Mouse (Mus musculus) C2C12 (cell line): ENCODE data around the gene Aip. TPM values are rescaled to one million over a fixed set of nuclear protein-coding genes. Genes with fewer than 3 reads are reported as not detected.

ENCODE experiments used
- H3K27me3 ChIP-seq: one replicate; pipeline ENCODE4 v1.6.1; 2011; ENCODE audit not compliant: control insufficient read depth, insufficient read depth, insufficient read length
- H3K36me3 ChIP-seq: one replicate; pipeline ENCODE4 v1.6.1; 2011; ENCODE audit not compliant: control insufficient read depth, insufficient read depth
- H3K4me3 ChIP-seq: one replicate; pipeline ENCODE4 v1.5.1; 2011; ENCODE audit warnings: mild to moderate bottlenecking, control low read depth; ENCODE audit not compliant: poor library complexity, insufficient read depth, severe bottlenecking
- H3K79me2 ChIP-seq: one replicate; pipeline ENCODE4 v1.6.1; 2011; ENCODE audit not compliant: control insufficient read depth, insufficient read depth
- H3K79me3 ChIP-seq: one replicate; pipeline ENCODE4 v1.6.1; 2011; ENCODE audit warnings: low read depth, control low read depth
- H3ac ChIP-seq: one replicate; pipeline ENCODE3; 2011; ENCODE audit warnings: low read depth; ENCODE audit not compliant: control insufficient read depth, insufficient read length
- CEBPB ChIP-seq: IDR thresholded peaks from one replicate; pipeline ENCODE4 v1.6.1; 2011; ENCODE audit warnings: low read depth, mild to moderate bottlenecking, control low read depth, moderate library complexity
- CTCF ChIP-seq: IDR thresholded peaks from one replicate; pipeline ENCODE4 v1.5.1; 2011; ENCODE audit not compliant: control insufficient read depth, insufficient read depth, insufficient read length
- FOSL1 ChIP-seq: IDR thresholded peaks from one replicate; pipeline ENCODE4 v1.8.0; 2011; ENCODE audit warnings: mild to moderate bottlenecking, low read length; ENCODE audit not compliant: poor library complexity, insufficient read depth, severe bottlenecking
- MAX ChIP-seq: IDR thresholded peaks from one replicate; pipeline ENCODE4 v1.6.1; 2011; ENCODE audit warnings: mild to moderate bottlenecking, control low read depth
- MYOD1 ChIP-seq: IDR thresholded peaks from one replicate; pipeline ENCODE4 v1.6.1; 2011; ENCODE audit warnings: low read depth; ENCODE audit not compliant: control insufficient read depth, insufficient read length
- MYOG ChIP-seq: IDR thresholded peaks from one replicate; pipeline ENCODE4 v1.6.1; 2011; ENCODE audit not compliant: control insufficient read depth, insufficient read length; ENCODE audit errors: extremely low read depth
- USF1 ChIP-seq: IDR thresholded peaks from one replicate; pipeline ENCODE4 v1.6.1; 2011; ENCODE audit warnings: low read depth, mild to moderate bottlenecking, control low read depth, moderate library complexity
- polyA plus RNA-seq: library from polyadenylated mRNA; unstranded; fragments of >200 nt; fragmentation: generic; extraction: Trizol; gene quantifications from one replicate; pipeline ENCODE4 v1.2.1, GENCODE M21; 2012; ENCODE audit warnings: missing spikeins

The Aip gene
- polyA plus RNA-seq, 1 experiment, result 208 TPM

DNA sequence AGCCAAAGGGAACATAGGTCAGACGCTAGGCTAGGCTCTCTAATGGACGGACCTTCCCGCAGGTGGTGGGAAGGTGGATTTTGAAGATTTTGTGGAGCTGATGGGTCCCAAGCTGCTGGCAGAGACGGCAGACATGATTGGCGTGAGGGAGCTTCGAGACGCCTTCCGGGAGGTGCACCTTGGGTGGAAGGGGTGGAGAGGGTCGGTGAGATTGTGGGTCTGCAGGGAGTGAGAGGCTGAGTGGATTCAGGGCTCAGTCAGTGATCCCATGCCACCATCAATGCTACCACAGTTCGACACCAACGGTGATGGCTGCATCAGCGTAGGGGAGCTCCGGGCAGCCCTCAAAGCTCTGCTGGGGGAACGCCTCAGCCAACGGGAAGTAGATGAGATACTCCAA, 39.5 kb downstream of the Aip start:
- no peak for TF ChIP-seq MAX
- no peak for TF ChIP-seq CEBPB
- no peak for TF ChIP-seq CTCF
- no peak for TF ChIP-seq USF1
- no peak for TF ChIP-seq MYOG
- TF ChIP-seq MYOD1, result no peak
- H3K4me3 ChIP-seq, result no peak overlapping the region
- H3K79me2 ChIP-seq, result no peaks in the 10 kb centered on the region
- no peak overlapping the region for H3ac ChIP-seq
- H3K79me3 ChIP-seq, result no peaks in the 10 kb centered on the region
- no peaks in the 10 kb centered on the region for H3K36me3 ChIP-seq
- no peaks in the 10 kb centered on the region for H3K27me3 ChIP-seq

DNA sequence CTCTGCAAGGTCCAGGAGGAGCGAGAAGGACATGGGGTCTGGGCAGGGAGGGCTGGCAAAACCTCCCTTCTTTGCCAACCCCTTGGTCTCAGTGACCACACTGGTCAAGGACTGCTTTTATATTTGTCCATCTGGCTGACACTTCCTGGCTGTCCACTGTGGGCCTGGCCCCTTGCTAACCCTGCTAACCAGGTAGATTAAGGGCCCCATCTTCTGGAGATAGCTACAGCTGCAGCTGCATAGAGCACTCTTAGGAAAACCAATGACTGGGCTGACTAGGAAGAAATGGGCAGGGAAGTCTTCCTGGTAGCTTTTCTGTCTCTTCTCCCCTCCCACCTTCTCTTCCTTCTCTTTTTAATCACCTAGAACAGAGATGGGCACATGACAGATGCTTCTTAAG, 40.7 kb downstream of the Aip start:
- no peaks in the 10 kb centered on the region for H3K36me3 ChIP-seq

DNA sequence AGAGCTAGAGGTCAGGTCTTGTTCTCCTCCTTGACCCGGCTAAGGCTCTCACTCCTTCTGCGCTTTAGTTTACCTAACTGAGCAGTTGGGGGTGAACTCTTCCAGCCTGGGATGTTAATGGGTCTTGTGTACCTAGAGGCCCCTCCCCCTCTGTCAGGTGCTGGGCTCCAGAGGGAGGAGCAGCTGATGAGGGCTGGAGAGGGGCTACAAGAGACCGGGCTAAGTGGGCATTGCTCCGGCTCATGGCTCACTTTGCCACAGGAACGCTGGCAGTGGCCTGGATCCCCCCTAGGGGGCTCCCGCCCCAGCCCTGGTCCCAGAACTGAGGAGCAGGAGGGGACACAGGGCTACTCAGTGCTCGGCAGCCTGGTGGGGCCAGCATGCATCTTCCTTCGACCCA, 41.8 kb downstream of the Aip start:
- Histone ChIP-seq H3ac (no peak overlapping the region), H3K4me3 (no peak overlapping the region), H3K27me3 (no peaks in the 10 kb centered on the region), H3K79me2 (no peaks in the 10 kb centered on the region), H3K36me3 (no peaks in the 10 kb centered on the region), H3K79me3 (no peaks in the 10 kb centered on the region)
- TF ChIP-seq CEBPB (no peak), CTCF (no peak), USF1 (no peak), MYOG (no peak)

More for the DNA sequence above, 40.7 kb downstream of the Aip start:
- Histone ChIP-seq H3K27me3 (no peaks in the 10 kb centered on the region), H3K4me3 (no peak overlapping the region), H3K79me3 (no peaks in the 10 kb centered on the region), H3K79me2 (no peaks in the 10 kb centered on the region), H3ac (no peak overlapping the region)
- TF ChIP-seq CEBPB (no peak), FOSL1 (no peak), CTCF (no peak), MAX (no peak), MYOD1 (no peak), MYOG (no peak), USF1 (no peak)

DNA sequence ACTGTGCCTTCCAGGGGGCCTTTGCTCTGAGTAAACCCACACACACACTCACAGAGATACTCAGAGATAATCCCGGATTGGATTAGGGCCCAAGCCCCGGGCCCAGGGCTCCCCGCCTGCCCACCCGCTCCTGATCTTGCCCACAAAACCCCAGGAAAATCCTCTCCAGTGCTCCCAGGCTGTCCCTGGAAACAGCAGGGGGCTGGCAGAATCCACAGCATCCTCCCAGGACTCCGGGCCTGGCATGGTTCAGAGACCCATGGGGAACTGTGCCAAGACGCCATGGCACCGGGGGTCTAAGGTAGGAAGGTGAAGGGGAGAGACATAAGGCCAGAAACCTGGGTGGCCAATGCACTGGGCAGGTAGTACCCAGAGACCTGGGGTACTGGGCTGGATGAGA, 42.3 kb downstream of the Aip start:
- Histone ChIP-seq H3K4me3 (no peak overlapping the region), H3K79me3 (no peaks in the 10 kb centered on the region), H3K27me3 (no peaks in the 10 kb centered on the region), H3ac (no peak overlapping the region), H3K79me2 (no peaks in the 10 kb centered on the region), H3K36me3 (no peaks in the 10 kb centered on the region)
- TF ChIP-seq CTCF, result no peak
- no peak for TF ChIP-seq CEBPB
- no peak for TF ChIP-seq MAX
- no peak for TF ChIP-seq MYOD1
- no peak for TF ChIP-seq USF1
- no peak for TF ChIP-seq MYOG
- TF ChIP-seq FOSL1, result no peak

DNA sequence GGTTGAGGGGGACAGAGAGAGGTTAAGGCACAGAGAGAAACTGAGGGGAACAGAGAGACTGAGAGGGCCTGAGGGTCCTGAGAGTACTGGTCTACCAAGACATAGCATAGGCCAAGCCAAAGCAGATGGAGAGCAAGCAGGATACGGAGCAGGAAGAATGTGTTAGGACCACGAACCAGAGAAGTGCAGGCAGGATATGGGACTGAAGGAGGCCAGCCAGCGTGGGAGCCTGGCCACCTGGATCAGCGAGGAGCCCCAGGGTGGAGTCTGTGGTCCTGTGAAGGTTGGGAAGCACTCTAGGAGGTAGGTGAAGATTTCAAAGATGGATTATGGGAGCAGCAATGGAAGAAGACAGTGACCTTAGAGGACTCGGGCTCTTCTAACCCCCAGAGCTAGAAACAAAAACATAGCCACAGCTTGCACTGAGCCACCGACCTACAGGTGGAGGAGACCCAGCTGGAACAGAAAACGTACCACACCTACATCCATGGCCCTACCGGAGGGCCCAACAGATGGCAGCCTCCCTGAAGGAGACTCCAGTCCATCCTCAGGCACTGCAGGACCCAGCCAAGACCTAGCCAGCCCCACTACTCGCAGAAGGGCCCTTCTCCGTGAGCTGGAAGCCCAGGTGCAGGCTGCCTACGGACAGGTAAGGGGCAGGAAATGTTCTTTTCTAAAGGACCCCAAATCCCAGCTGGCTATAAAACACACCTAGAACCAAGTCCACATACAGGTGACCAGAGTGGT, 43.3 kb downstream of the Aip start:
- TF ChIP-seq MAX (no peak), MYOG (no peak), USF1 (no peak), MYOD1 (no peak), FOSL1 (no peak), CTCF (no peak), CEBPB (no peak)
- Histone ChIP-seq H3K36me3 (no peaks in the 10 kb centered on the region), H3K4me3 (no peak overlapping the region), H3K27me3 (no peaks in the 10 kb centered on the region), H3K79me3 (no peaks in the 10 kb centered on the region), H3K79me2 (no peaks in the 10 kb centered on the region), H3ac (no peak overlapping the region)

DNA sequence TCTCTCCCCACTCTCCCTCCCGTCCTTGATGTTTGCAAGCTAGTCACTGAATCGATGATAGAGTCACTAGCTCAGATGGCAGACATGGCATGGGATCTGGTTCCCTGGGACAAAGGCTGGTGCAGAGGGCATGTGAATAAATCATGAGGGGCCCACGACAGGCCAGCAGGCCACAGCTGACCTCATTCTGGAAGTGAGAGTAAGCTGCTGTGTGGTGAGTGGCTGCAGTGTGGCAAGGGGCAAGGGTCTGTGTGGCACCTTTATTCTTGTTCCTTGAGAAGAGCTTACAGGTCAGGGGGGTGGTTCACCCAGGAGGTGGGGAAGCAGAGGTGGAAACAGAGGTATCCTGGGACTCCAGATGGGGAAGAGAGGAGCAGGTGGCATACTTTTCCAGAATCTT, 44.3 kb downstream of the Aip start, which contains the start of gene Cabp2:
TSS of gene Cabp2 (plus strand) at position 185 of the 400 bp plus-strand sequence.
- Histone ChIP-seq H3ac (no peak within 1 kb of the TSS), H3K79me3 (no peaks in the 10 kb centered on the region), H3K27me3 (no peaks in the 10 kb centered on the region), H3K4me3 (no peak within 1 kb of the TSS), H3K79me2 (no peaks in the 10 kb centered on the region), H3K36me3 (no peaks in the 10 kb centered on the region)
- no peak for TF ChIP-seq CEBPB
- TF ChIP-seq MYOD1, result no peak
- no peak for TF ChIP-seq CTCF
- no peak for TF ChIP-seq MAX
- no peak for TF ChIP-seq USF1
- no peak for TF ChIP-seq FOSL1
- no peak for TF ChIP-seq MYOG
